Mouse (Mus musculus) forebrain, embryonic 10.5 days (tissue): ENCODE results near the gene Snx29. TPM values are rescaled to one million over a fixed set of nuclear protein-coding genes. Genes with fewer than 3 reads are reported as not detected.
"Not testable (repeated sequence)": the region's sequence is repeated elsewhere in the genome, so short reads cannot be mapped to it uniquely, and the experiment has no call there.

ENCODE experiments used
- DNase-seq: peaks from one replicate; pipeline ENCODE4 v3.0.0-alpha.2; 2017; ENCODE audit warnings: low spot score; ENCODE audit errors: extremely low spot score
- H3K27ac ChIP-seq: fragments of 300-500 bp; sonication (generic); 2 replicates; pipeline ENCODE4 v1.5.1; 2016; ENCODE audit warnings: mild to moderate bottlenecking
- H3K27me3 ChIP-seq: fragments of 300-500 bp; sonication (generic); 2 replicates; pipeline ENCODE4 v1.6.1; 2016; ENCODE audit warnings: mild to moderate bottlenecking; ENCODE audit not compliant: poor library complexity, severe bottlenecking
- H3K36me3 ChIP-seq: fragments of 300-500 bp; sonication (generic); replicated peaks from 2 replicates; pipeline ENCODE4 v1.6.1; 2016; ENCODE audit warnings: mild to moderate bottlenecking, moderate library complexity
- H3K4me1 ChIP-seq: fragments of 300-500 bp; sonication (generic); 2 replicates; pipeline ENCODE4 v1.6.1; 2016
- H3K4me3 ChIP-seq: fragments of 300-500 bp; sonication (generic); 2 replicates; pipeline ENCODE4 v1.5.1; 2016; ENCODE audit warnings: mild to moderate bottlenecking, moderate library complexity
- H3K9me3 ChIP-seq: fragments of 300-500 bp; sonication (generic); 2 replicates; pipeline ENCODE4 v1.6.1; 2016; ENCODE audit warnings: mild to moderate bottlenecking, moderate library complexity
- WGBS: fragments of 180-500 bp; shearing (Covaris S2); methylation state at CpG from one replicate; pipeline ENCODE4 v1.1.7; 2016; 5-methylcytosine and 5-hydroxymethylcytosine counted together
- polyA plus RNA-seq: library from polyadenylated mRNA; unstranded; fragments of >200 nt; fragmentation: Nextera tagmentation; extraction: Ambion mirVana; gene quantifications from 2 replicates; pipeline ENCODE4 v1.2.1, GENCODE M21; 2016

The Snx29 gene
- polyA plus RNA-seq, 1 experiment from 2014 or later: 9.8 TPM

GRCm38 (mm10) chr16:11447905-11448304 lies 125.2 kb downstream of the Snx29 start:
- Histone ChIP-seq H3K27me3 (no peaks in the 10 kb centered on the region), H3K9me3 (no peaks in the 10 kb centered on the region), H3K4me1 (no peaks in the 10 kb centered on the region), H3K36me3 (peaks cover 2% of the 10 kb centered on the region; the same call in 1 of the 2 replicates), H3K4me3 (no peak overlapping the region), H3K27ac (no peak overlapping the region)
- no peak for DNase-seq
- 95% methylated on average over 5 of the region's 5 CpGs for WGBS

- H3K4me3 ChIP-seq, DNase-seq, H3K36me3 ChIP-seq, H3K27me3 ChIP-seq, H3K27ac ChIP-seq, H3K4me1 ChIP-seq, H3K9me3 ChIP-seq: not testable (repeated sequence)
- WGBS: 94% methylated on average over 4 of the region's 4 CpGs
Measured at GRCm38 (mm10) chr16:11448696-11449095, 126.0 kb downstream of the Snx29 start.

GRCm38 (mm10) chr16:11449344-11449743 lies 126.6 kb downstream of the Snx29 start:
- Histone ChIP-seq H3K36me3 (peaks cover 12% of the 10 kb centered on the region), H3K4me1 (no peaks in the 10 kb centered on the region), H3K27ac (no peak overlapping the region), H3K4me3 (no peak overlapping the region), H3K27me3 (no peaks in the 10 kb centered on the region), H3K9me3 (no peaks in the 10 kb centered on the region)
- DNase-seq: no peak
- WGBS: 90% methylated on average over 4 of the region's 4 CpGs

GRCm38 (mm10) chr16:11450626-11451025 lies 127.9 kb downstream of the Snx29 start:
- Histone ChIP-seq H3K9me3 (no peaks in the 10 kb centered on the region), H3K4me3 (no peak overlapping the region), H3K36me3 (peaks cover 12% of the 10 kb centered on the region), H3K27me3 (no peaks in the 10 kb centered on the region), H3K27ac (no peak overlapping the region), H3K4me1 (no peaks in the 10 kb centered on the region)
- 91% methylated on average over 4 of the region's 4 CpGs for WGBS
- no peak for DNase-seq

GRCm38 (mm10) chr16:11454871-11455270 lies 132.2 kb downstream of the Snx29 start:
- H3K27me3 ChIP-seq: no peaks in the 10 kb centered on the region
- H3K4me1 ChIP-seq: peaks cover 3% of the 10 kb centered on the region; the same call in 1 of the 2 replicates
- no peaks in the 10 kb centered on the region for H3K9me3 ChIP-seq
- WGBS: 96% methylated on average over 4 of the region's 4 CpGs
- DNase-seq: no peak
- no peak overlapping the region for H3K27ac ChIP-seq
- no peak overlapping the region for H3K4me3 ChIP-seq
- peaks cover 12% of the 10 kb centered on the region for H3K36me3 ChIP-seq

- no peaks in the 10 kb centered on the region for H3K9me3 ChIP-seq
- H3K27ac ChIP-seq: no peak overlapping the region
- H3K27me3 ChIP-seq: no peaks in the 10 kb centered on the region
- peaks cover 12% of the 10 kb centered on the region for H3K36me3 ChIP-seq
- H3K4me1 ChIP-seq: peaks cover 3% of the 10 kb centered on the region; the same call in 1 of the 2 replicates
- no peak for DNase-seq
- no peak overlapping the region for H3K4me3 ChIP-seq
- WGBS: 80% methylated on average over 5 of the region's 5 CpGs
Measured at GRCm38 (mm10) chr16:11455545-11456140, 132.9 kb downstream of the Snx29 start.

GRCm38 (mm10) chr16:11456141-11456645 lies 133.5 kb downstream of the Snx29 start:
- no peak for DNase-seq
- Histone ChIP-seq H3K4me3 (no peak overlapping the region), H3K4me1 (peaks cover 3% of the 10 kb centered on the region; the same call in 1 of the 2 replicates), H3K27me3 (no peaks in the 10 kb centered on the region), H3K36me3 (peaks cover 12% of the 10 kb centered on the region), H3K9me3 (no peaks in the 10 kb centered on the region), H3K27ac (no peak overlapping the region)
- WGBS: 89% methylated on average over 5 of the region's 5 CpGs

- peaks cover 3% of the 10 kb centered on the region; the same call in 1 of the 2 replicates for H3K4me1 ChIP-seq
- no peaks in the 10 kb centered on the region for H3K27me3 ChIP-seq
- peaks cover 12% of the 10 kb centered on the region for H3K36me3 ChIP-seq
- no peak for DNase-seq
- no peaks in the 10 kb centered on the region for H3K9me3 ChIP-seq
- 94% methylated on average over 5 of the region's 5 CpGs for WGBS
- no peak overlapping the region for H3K27ac ChIP-seq
- H3K4me3 ChIP-seq: no peak overlapping the region
Measured at GRCm38 (mm10) chr16:11457136-11457535, 134.4 kb downstream of the Snx29 start.

- 64% methylated on average over 2 of the region's 2 CpGs for WGBS
- H3K27me3 ChIP-seq: no peaks in the 10 kb centered on the region
- H3K36me3 ChIP-seq: peaks cover 12% of the 10 kb centered on the region
- H3K4me3 ChIP-seq: no peak overlapping the region
- H3K9me3 ChIP-seq: no peaks in the 10 kb centered on the region
- H3K4me1 ChIP-seq: peaks cover 3% of the 10 kb centered on the region; the same call in 1 of the 2 replicates
- DNase-seq: no peak
- no peak overlapping the region for H3K27ac ChIP-seq
Measured at GRCm38 (mm10) chr16:11457609-11458350, 135.1 kb downstream of the Snx29 start.

GRCm38 (mm10) chr16:11460210-11460609 lies 137.5 kb downstream of the Snx29 start:
- Histone ChIP-seq H3K4me1 (peaks cover 3% of the 10 kb centered on the region; the same call in 1 of the 2 replicates), H3K9me3 (no peaks in the 10 kb centered on the region), H3K36me3 (no peaks in the 10 kb centered on the region), H3K27me3 (no peaks in the 10 kb centered on the region), H3K27ac (no peak overlapping the region), H3K4me3 (no peak overlapping the region)
- no peak for DNase-seq
- WGBS: 97% methylated on average over 1 of the region's 1 CpGs

- DNase-seq: no peak
- WGBS: 82% methylated on average over 7 of the region's 7 CpGs
- no peak overlapping the region for H3K4me3 ChIP-seq
- no peak overlapping the region for H3K27ac ChIP-seq
- H3K36me3 ChIP-seq: no peaks in the 10 kb centered on the region
- peaks cover 3% of the 10 kb centered on the region; the same call in 1 of the 2 replicates for H3K4me1 ChIP-seq
- H3K9me3 ChIP-seq: no peaks in the 10 kb centered on the region
- no peaks in the 10 kb centered on the region for H3K27me3 ChIP-seq
Measured at GRCm38 (mm10) chr16:11461612-11462011, 138.9 kb downstream of the Snx29 start.

GRCm38 (mm10) chr16:11468533-11469179 lies 145.9 kb downstream of the Snx29 start:
- Histone ChIP-seq H3K4me1 (no peaks in the 10 kb centered on the region), H3K4me3 (no peak overlapping the region), H3K9me3 (no peaks in the 10 kb centered on the region), H3K27me3 (no peaks in the 10 kb centered on the region), H3K27ac (no peak overlapping the region), H3K36me3 (no peaks in the 10 kb centered on the region)
- DNase-seq: peak; percentile 47
- WGBS: 72% methylated on average over 15 of the region's 15 CpGs

GRCm38 (mm10) chr16:11469491-11469890 lies 146.8 kb downstream of the Snx29 start:
- no peaks in the 10 kb centered on the region for H3K9me3 ChIP-seq
- H3K36me3 ChIP-seq: no peaks in the 10 kb centered on the region
- 94% methylated on average over 3 of the region's 3 CpGs for WGBS
- DNase-seq: no peak
- no peak overlapping the region for H3K27ac ChIP-seq
- no peak overlapping the region for H3K4me3 ChIP-seq
- H3K27me3 ChIP-seq: no peaks in the 10 kb centered on the region
- no peaks in the 10 kb centered on the region for H3K4me1 ChIP-seq
